Mouse (Mus musculus) thymus, postnatal 0 days (tissue): ENCODE measurements around the gene Hdac11. TPM values are rescaled to one million over a fixed set of nuclear protein-coding genes. Genes with fewer than 3 reads are reported as not detected.

ENCODE experiments used
- DNase-seq: peaks from one replicate; pipeline ENCODE4 v3.0.0-alpha.2; 2015; ENCODE audit warnings: low spot score
- polyA plus RNA-seq: library from polyadenylated mRNA; unstranded; fragments of >200 nt; fragmentation: Nextera tagmentation; extraction: Ambion mirVana; gene quantifications from 2 replicates; pipeline ENCODE4 v1.2.1, GENCODE M21; 2015

Gene Hdac11
- polyA plus RNA-seq, 1 experiment from 2014 or later, result 6.2 TPM

- DNase-seq, result no peak
These were observed 11.4 kb downstream of the Hdac11 start for GRCm38 (mm10) chr6:91167828-91168227.

- DNase-seq, result no peak
These were observed 12.7 kb downstream of the Hdac11 start for GRCm38 (mm10) chr6:91169129-91169528.

GRCm38 (mm10) chr6:91171396-91171895 is 15.0 kb downstream of the Hdac11 start:
- no peak for DNase-seq

GRCm38 (mm10) chr6:91172381-91172780 is 15.9 kb downstream of the Hdac11 start:
- peak; percentile 37 for DNase-seq

DNA sequence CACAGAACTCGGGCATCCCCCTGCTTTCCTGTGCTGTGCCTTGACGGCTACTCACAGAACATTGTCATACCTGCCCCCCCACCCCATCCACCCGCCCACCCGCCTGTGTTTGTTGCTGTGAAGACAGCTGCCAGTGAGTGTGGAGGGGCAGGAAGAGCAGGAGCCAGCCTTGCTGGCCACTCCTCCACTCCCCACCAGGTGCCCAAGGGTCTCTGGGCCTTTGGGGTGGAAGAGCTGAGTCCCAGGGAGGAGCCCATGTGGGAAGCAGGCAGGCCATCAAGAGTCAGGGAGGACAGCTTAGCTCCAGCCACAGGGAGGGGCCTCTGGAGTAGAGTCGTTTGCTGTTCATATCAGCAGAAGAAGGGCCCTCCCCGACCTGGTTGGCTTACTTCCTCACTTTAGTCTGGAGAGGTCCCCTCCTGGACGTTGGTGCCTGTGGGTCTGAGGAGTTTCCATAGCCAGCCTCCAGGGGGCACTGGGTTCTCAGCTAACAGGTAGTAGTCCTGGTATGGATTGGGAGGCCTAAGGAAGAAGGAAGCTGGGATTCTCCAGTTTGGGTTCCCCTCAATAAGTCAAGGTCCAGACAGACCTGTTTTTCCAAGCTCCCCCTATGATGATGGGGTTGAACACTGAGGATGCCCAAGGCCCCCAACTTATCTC is 16.9 kb downstream of the Hdac11 start:
- no peak for DNase-seq

- DNase-seq, result no peak
These were observed 17.7 kb downstream of the Hdac11 start for GRCm38 (mm10) chr6:91174211-91174610.

GRCm38 (mm10) chr6:91180767-91181171 is 24.3 kb downstream of the Hdac11 start:
- no peak for DNase-seq

GRCm38 (mm10) chr6:91181320-91181719 is 24.9 kb downstream of the Hdac11 start:
- DNase-seq, result no peak

DNA sequence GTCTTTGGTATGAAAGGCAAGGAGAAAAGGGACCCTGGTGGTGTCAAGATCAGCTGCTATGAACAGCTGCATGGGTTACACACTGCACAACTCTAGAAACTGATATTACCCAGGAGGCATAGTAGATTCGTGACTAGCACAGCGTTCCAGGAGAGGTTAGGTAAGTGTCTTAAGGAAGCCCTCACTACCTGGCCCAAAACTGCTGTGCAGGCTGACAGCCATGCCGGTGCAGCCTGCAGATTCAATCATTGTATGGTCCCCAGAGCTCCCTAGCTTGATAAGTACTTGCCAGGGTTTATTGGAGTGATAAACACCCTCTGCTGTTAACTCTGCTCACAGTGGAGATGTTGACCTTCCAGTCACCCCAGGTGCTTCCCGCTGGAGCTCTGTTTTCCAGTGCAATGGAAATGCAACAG is 25.6 kb downstream of the Hdac11 start:
- no peak for DNase-seq

- no peak for DNase-seq
These were observed 26.6 kb downstream of the Hdac11 start for GRCm38 (mm10) chr6:91183041-91183440.

DNA sequence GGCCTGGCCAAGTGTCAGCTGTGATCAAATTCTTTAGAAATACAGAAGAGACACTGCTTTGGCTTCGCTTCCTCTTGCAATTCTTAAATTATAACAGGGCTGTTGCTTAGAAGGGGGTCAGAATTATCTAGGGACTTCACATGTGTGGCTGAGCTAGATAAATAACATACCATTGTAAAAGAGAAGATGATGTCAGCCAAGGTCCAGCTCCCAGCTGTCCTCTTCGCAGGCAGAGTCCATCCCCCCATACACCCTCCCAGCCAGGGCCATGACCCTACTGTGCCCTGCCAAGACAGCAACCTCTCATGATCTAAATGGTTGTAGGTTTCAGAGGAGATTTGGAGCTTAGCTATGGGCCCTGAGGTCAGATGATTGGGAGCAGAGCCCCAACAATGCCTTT is 27.5 kb downstream of the Hdac11 start:
- no peak for DNase-seq

- DNase-seq, result no peak
These were observed 28.3 kb downstream of the Hdac11 start for GRCm38 (mm10) chr6:91184776-91185175.

DNA sequence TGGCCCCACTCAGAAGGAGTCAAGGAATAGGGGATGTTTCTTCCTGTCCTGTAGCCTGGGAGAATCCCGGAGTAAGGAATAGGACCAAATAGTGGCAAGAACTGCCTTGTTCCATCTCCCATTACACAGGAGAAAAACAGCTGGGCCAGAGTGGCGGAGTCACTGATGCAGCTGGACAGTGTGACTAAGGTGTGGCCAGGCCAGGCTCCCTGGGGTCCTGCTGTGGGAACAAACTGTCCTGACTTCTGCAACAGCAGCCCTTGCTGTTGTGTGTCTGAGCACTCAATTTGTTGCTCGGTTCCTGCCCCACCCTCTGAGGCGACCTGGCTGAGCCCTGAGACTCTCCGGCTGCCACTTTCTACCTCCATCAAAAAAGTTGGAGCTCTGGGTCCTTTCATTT is 29.0 kb downstream of the Hdac11 start:
- no peak for DNase-seq

GRCm38 (mm10) chr6:91186161-91186931 is 29.9 kb downstream of the Hdac11 start:
- peak; percentile 49 for DNase-seq

DNA sequence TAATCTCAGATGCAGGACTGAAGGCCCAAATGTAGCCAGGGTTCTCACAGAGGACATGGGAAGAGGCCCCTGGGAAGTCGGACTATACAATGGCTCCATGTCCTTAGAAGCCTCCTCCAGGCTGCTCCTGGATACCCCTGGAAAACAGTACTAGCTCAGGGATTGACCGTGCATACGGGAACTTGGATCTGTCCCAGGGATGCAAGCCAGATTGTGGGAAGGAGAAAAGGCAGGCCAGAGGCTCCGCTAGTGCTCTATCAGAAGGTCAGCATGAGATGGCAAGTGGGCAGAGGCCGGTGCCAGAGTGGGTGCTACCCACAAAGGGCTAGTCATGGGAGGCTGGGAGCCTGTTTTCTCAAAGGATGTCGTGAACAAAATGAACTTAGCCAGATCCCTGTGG is 30.5 kb downstream of the Hdac11 start:
- no peak for DNase-seq

- no peak for DNase-seq
These were observed 31.4 kb downstream of the Hdac11 start for GRCm38 (mm10) chr6:91187871-91188270.

GRCm38 (mm10) chr6:91189971-91190370 is 33.5 kb downstream of the Hdac11 start:
- DNase-seq, result no peak

GRCm38 (mm10) chr6:91191465-91191864 is 35.0 kb downstream of the Hdac11 start:
- DNase-seq, result no peak

- DNase-seq, result no peak
These were observed 36.0 kb downstream of the Hdac11 start for GRCm38 (mm10) chr6:91192421-91192820.

DNA sequence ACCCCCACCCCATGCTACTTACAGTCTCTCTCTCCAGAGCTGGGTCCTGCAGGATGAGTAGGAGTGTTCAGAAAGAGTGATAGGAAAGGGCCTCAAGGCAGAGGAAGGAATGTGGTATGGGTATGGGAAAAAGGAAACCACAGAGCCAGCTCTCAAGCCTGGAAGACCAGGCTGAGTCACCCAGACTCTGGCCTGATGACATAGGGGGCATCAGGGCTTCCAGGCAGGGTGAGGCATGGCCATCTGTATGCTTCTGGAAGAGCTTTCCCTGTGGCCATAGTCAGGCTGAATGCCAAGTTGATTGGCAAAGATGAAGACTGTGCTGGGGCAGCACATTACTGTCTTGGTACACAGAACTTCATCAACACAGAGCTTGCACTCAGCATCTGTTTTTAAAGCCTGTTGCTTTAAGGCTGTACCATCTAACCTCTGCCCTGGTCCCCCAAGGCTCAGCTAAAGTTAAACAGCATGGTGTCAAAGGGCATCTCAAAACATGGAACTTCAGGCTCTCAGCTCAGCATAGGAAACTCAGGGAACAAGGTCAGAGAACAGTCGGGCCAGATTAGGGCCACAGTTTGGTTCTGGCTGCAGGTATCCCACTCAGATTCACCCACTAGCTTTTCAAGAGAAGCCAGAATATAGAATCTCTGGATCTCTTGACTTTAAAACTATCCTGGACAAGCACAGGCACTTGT is 36.5 kb downstream of the Hdac11 start:
- DNase-seq, result no peak

- DNase-seq, result no peak
These were observed 42.0 kb downstream of the Hdac11 start for GRCm38 (mm10) chr6:91198456-91198855.
